Mouse (Mus musculus) neural tube, embryonic 10.5 days (tissue): Measurements from ENCODE around the gene Fgf11.

Source experiments
- DNase-seq: peaks from one replicate; pipeline ENCODE4 v3.0.0-alpha.2; 2017; ENCODE audit warnings: low spot score; ENCODE audit errors: extremely low spot score

Gene Fgf11

DNA sequence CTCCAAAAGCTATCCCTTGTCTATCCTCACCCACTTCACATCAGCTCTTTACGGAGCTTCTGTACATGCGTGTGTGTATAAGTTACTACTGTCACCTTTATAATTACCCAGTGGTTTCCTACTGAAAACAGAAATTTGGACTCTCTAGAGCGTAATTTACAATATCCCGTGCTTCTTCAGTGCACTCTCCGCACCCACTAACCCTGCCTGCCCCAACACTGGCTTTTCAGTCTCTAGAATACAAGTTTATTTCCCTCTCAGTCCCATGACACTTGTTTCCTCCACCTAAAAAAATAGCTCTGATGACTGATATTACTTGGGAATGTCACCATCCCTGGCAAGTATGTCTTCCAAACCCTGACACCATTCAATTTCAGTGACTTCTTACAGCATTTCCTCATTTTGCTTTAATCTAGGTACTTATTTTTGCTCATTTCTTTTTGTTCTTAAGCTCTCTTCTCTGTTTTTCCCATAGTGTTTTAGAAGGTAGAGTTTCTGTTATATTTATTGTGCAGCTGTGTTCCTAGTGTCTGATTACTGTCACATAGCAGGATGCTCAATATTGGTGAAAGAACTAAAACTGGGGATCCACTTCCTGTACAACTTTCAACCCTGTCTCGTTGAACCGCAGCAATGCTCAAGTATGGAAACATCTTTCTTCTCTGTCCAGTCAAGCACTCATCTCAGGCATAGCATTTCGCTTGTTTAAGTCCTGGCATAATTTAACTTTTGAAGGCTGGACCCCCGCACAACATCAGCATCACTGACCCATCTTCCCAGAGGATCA is 44.2 kb downstream of the Fgf11 start:
- DNase-seq, result no peak

DNA sequence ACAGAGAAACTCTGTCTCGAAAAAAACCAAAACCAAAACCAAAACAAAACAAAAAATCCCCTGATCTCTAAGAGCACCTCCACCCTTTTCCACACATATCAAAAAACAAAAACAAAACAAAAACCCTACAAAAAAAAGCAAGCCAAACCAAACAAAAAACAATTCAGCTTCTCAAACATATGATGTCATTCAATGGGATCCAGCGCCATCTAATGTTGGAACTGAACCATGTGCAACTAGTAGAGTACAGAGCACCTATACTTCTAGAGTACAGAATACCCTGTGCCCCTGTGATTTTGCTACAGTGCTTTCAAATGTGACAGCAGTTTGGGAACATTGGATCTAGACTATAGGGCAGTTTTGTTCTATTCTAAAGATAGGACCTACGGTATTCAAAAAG is 47.0 kb downstream of the Fgf11 start:
- no peak for DNase-seq

GRCm38 (mm10) chr11:69754233-69754632 is 47.4 kb downstream of the Fgf11 start:
- DNase-seq, result no peak

GRCm38 (mm10) chr11:69752686-69753085 is 49.0 kb downstream of the Fgf11 start:
- DNase-seq, result no peak

DNA sequence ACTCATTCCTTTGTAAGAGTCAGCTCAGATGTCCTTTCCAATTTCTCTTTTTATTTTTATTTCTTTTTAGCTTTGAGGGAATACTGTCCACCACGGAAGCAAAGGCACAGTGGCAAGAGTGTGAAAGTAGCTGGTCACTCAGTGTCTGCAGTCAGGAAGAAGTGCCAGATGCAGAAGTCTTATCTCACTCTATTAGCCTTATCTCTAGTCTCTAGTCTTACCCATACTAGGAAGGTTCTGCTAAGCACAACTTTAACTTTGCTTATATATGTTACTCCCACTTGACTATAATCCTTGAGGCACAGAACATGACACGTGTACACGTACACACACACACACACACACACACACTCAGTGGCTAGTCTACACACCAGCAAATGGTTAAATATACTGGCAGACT is 50.0 kb downstream of the Fgf11 start:
- no peak for DNase-seq
